Mouse (Mus musculus): ENCODE results near the gene Ube2f. TPM values are rescaled to one million over a fixed set of nuclear protein-coding genes. Genes with fewer than 3 reads are reported as not detected.

Gene Ube2f
- polyA plus RNA-seq, 1 experiment, result 31.8 TPM

DNA sequence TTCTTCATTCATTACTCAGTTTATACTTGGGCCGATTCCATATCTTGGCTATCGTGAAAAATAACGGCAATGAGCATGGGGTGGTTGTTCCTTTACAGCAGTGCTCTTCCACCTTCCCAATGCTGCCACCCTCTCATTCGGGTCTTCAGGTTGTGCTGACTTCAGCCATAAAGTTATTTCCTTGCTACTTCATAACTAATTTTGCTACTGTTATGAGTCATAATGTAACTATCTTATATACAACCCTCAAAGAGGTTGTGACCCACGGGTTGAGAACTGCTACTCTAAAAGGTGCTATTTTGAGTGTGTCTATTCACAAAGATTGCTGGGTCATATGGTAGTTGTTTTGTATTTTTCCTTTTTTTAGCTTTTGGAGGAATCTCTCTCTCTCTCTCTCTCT, 9.7 kb downstream of the Ube2f start:
- Histone ChIP-seq H3K36me3 (ENCODE audit: control insufficient read depth, insufficient read depth, low read length) (no peaks in the 10 kb centered on the region), H3K4me3 (ENCODE audit: extremely low read depth, insufficient read depth, insufficient read length) (no peak overlapping the region), H3K27me3 (ENCODE audit: control insufficient read depth, insufficient read depth, low read length) (no peaks in the 10 kb centered on the region), H3K27ac (ENCODE audit: insufficient read depth, low read length) (no peak overlapping the region), H3K4me1 (ENCODE audit: control insufficient read depth, insufficient read depth, insufficient read length) (no peaks in the 10 kb centered on the region)
- no peak for DNase-seq (ENCODE audit: low read depth in 1 of 2, low spot score in 2 of 2)
- 80% methylated on average over 5 of the region's 5 CpGs for WGBS
- TF ChIP-seq CTCF (IDR thresholded peaks at IDR 0.05; ENCODE audit: extremely low read depth, insufficient read depth, insufficient read length, insufficient replicate concordance) (no peak), POLR2A (IDR thresholded peaks at IDR 0.05; ENCODE audit: low read depth, low read length) (no peak)

DNA sequence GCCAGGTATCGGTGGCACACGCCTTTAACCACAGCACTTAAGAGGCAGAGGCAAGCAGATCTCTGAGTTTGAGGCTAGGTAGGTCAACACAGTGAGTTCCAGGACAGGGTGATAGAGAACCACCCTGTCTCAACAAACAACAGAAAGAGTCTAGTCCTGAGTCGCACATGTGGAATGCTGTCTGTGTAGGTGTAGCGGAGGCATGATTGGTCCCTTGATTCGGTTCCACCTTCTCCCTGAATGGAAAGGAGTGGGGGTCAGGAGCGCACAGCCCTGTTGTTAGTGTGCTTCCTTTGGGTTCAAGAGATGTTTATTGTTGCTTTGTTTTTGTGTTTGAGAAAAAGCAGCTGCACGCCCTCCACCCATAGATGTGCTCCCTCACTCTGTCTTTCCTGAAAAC, 12.4 kb downstream of the Ube2f start:
- 94% methylated on average over 7 of the region's 7 CpGs for WGBS
- Histone ChIP-seq H3K4me3 (ENCODE audit: extremely low read depth, insufficient read depth, insufficient read length) (no peak overlapping the region), H3K4me1 (ENCODE audit: control insufficient read depth, insufficient read depth, insufficient read length) (no peaks in the 10 kb centered on the region), H3K27me3 (ENCODE audit: control insufficient read depth, insufficient read depth, low read length) (no peaks in the 10 kb centered on the region), H3K36me3 (ENCODE audit: control insufficient read depth, insufficient read depth, low read length) (peaks cover 6% of the 10 kb centered on the region; the same call in 1 of the 2 replicates), H3K27ac (ENCODE audit: insufficient read depth, low read length) (no peak overlapping the region)
- no peak for DNase-seq (ENCODE audit: low read depth in 1 of 2, low spot score in 2 of 2)
- TF ChIP-seq CTCF (IDR thresholded peaks at IDR 0.05; ENCODE audit: extremely low read depth, insufficient read depth, insufficient read length, insufficient replicate concordance), result no peak
- TF ChIP-seq POLR2A (IDR thresholded peaks at IDR 0.05; ENCODE audit: low read depth, low read length), result no peak

DNA sequence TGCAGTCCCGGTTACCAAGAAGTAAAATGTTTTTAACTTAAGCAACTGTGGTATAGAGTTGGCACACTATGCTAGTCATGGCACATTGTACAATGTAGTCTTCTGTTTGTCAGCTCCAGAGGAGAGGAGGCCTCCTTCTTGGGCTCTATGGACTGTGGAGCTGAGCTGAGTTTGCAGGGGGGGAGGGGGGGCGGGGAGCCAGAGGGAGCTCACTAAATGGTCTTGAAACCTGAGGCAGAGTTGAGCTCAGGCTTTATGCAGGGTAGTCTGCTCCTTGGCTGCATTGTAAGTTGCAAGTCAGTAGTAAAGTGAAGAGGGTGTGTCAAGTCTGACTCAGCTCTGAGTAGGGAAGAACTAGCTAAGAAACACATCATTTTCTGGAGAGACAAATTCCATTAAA, 22.2 kb downstream of the Ube2f start:
- H3K27ac ChIP-seq (ENCODE audit: insufficient read depth, low read length), result no peak overlapping the region
- TF ChIP-seq CTCF (IDR thresholded peaks at IDR 0.05; ENCODE audit: extremely low read depth, insufficient read depth, insufficient read length, insufficient replicate concordance) (no peak), POLR2A (IDR thresholded peaks at IDR 0.05; ENCODE audit: low read depth, low read length) (no peak)
- H3K27me3 ChIP-seq (ENCODE audit: control insufficient read depth, insufficient read depth, low read length), result no peaks in the 10 kb centered on the region
- H3K36me3 ChIP-seq (ENCODE audit: control insufficient read depth, insufficient read depth, low read length), result peaks cover 8% of the 10 kb centered on the region; the same call in 1 of the 2 replicates
- H3K4me3 ChIP-seq (ENCODE audit: extremely low read depth, insufficient read depth, insufficient read length), result no peak overlapping the region
- WGBS, result 92% methylated on average over 2 of the region's 2 CpGs
- no peak for DNase-seq (ENCODE audit: low read depth in 1 of 2, low spot score in 2 of 2)
- no peaks in the 10 kb centered on the region for H3K4me1 ChIP-seq (ENCODE audit: control insufficient read depth, insufficient read depth, insufficient read length)

DNA sequence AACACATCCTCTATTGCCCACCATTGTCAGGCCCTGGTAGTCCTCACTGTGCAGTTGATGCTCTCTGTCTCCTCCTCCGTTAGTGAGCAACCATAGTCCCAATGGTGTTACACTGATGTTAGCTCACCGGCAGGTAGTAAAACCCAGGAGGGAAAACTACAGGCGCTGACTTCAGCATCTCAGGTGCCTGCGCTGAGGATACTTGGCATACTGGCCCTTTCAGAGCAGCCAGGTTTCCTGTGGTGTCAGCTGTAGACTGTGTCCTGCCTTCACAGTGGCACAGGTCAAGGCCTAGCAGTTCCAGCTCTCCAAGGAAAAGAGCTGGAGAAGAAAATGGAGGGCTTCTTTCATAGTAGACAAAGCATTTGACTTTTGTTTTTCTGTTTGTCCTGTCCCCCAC, 26.5 kb downstream of the Ube2f start:
- no peaks in the 10 kb centered on the region for H3K27me3 ChIP-seq (ENCODE audit: control insufficient read depth, insufficient read depth, low read length)
- H3K4me3 ChIP-seq (ENCODE audit: extremely low read depth, insufficient read depth, insufficient read length), result no peak overlapping the region
- 96% methylated on average over 4 of the region's 4 CpGs for WGBS
- DNase-seq (ENCODE audit: low read depth in 1 of 2, low spot score in 2 of 2), result no peak
- H3K4me1 ChIP-seq (ENCODE audit: control insufficient read depth, insufficient read depth, insufficient read length), result no peaks in the 10 kb centered on the region
- peaks cover 9% of the 10 kb centered on the region; the same call in 1 of the 2 replicates for H3K36me3 ChIP-seq (ENCODE audit: control insufficient read depth, insufficient read depth, low read length)
- TF ChIP-seq POLR2A (IDR thresholded peaks at IDR 0.05; ENCODE audit: low read depth, low read length) (no peak), CTCF (IDR thresholded peaks at IDR 0.05; ENCODE audit: extremely low read depth, insufficient read depth, insufficient read length, insufficient replicate concordance) (no peak)
- no peak overlapping the region for H3K27ac ChIP-seq (ENCODE audit: insufficient read depth, low read length)

DNA sequence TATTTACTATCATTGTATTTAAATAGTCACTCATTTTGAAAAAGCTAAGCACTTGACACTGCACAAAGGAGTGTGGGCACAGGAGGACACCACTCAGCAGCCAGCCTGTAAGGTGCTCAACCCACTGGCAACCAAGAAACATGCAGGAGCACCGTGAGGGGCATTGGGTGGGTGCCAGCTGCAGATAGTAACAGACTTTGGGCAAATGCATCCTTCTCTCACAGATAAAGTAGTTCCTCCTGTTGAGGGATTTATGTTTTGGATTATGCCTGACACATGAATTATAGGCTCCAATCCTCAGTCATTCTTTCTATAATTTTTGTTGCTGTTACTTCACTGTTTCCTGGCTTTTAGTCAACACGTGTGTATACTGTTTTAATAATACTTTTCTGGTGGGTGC, 27.4 kb downstream of the Ube2f start:
- H3K4me3 ChIP-seq (ENCODE audit: extremely low read depth, insufficient read depth, insufficient read length), result no peak overlapping the region
- H3K36me3 ChIP-seq (ENCODE audit: control insufficient read depth, insufficient read depth, low read length), result peaks cover 9% of the 10 kb centered on the region; the same call in 1 of the 2 replicates
- DNase-seq (ENCODE audit: low read depth in 1 of 2, low spot score in 2 of 2), result no peak
- no peaks in the 10 kb centered on the region for H3K27me3 ChIP-seq (ENCODE audit: control insufficient read depth, insufficient read depth, low read length)
- WGBS, result 82% methylated on average over 2 of the region's 2 CpGs
- no peaks in the 10 kb centered on the region; the same call in 1 of the 2 replicates for H3K4me1 ChIP-seq (ENCODE audit: control insufficient read depth, insufficient read depth, insufficient read length)
- H3K27ac ChIP-seq (ENCODE audit: insufficient read depth, low read length), result no peak overlapping the region
- TF ChIP-seq CTCF (IDR thresholded peaks at IDR 0.05; ENCODE audit: extremely low read depth, insufficient read depth, insufficient read length, insufficient replicate concordance) (no peak), POLR2A (IDR thresholded peaks at IDR 0.05; ENCODE audit: low read depth, low read length) (no peak)

DNA sequence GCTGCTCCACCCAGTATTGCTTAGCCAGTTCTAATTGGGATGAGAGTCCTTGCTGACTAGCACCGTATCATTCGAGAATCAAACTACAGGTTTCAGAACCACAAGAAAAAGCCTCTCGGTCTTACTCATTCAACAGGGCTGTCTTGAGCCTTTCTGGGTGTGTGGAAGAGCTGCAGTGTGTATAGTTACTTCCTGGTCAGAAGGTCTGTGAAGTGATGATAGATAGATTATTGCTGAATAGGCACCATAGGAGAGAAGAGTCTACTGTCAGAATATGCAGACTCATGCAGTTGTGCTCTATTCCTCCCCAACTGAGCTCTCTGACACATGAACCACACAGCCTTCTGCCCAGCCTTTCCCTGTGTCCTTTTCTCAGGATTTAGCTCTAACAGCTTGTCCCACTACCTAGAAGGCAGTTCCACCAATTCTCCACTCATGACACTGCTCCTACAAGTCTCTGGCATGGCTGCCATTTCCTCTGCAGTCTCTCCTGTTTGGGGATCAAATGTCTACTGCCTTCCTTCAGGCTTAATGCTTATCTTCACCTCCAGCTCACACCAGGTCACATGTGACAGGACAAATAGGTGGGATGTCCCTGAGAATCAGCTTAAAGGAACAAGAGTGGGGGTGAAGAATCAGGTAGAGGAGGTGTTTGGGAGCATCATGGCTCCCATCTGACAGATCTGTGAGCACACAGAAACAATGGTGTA, 28.5 kb downstream of the Ube2f start:
- Histone ChIP-seq H3K4me3 (ENCODE audit: extremely low read depth, insufficient read depth, insufficient read length) (no peak overlapping the region), H3K27ac (ENCODE audit: insufficient read depth, low read length) (no peak overlapping the region), H3K36me3 (ENCODE audit: control insufficient read depth, insufficient read depth, low read length) (peaks cover 9% of the 10 kb centered on the region; the same call in 1 of the 2 replicates), H3K4me1 (ENCODE audit: control insufficient read depth, insufficient read depth, insufficient read length) (peaks cover 6% of the 10 kb centered on the region), H3K27me3 (ENCODE audit: control insufficient read depth, insufficient read depth, low read length) (no peaks in the 10 kb centered on the region)
- WGBS, result 95% methylated on average over 3 of the region's 3 CpGs
- TF ChIP-seq CTCF (IDR thresholded peaks at IDR 0.05; ENCODE audit: extremely low read depth, insufficient read depth, insufficient read length, insufficient replicate concordance) (no peak), POLR2A (IDR thresholded peaks at IDR 0.05; ENCODE audit: low read depth, low read length) (no peak)
- no peak for DNase-seq (ENCODE audit: low read depth in 1 of 2, low spot score in 2 of 2)

DNA sequence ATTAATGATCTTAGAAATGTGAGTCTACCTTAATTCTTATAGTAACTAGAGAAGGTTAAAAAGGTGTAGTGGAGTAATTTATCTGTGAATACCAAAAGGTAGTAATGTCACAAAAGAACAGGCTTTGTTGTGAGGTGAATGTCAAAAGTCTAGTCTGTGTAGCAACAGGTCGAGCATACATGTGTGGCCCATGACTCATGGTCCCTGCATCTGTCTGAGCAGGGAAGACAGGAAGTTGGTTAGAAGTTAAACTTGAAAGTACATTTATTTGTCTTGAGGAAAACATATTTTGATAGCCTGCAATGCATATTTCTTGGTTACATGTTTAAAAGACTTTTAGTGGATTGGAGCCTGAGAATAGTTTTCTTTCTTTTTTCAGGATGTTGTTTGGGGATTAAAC, 29.0 kb downstream of the Ube2f start:
- no peak overlapping the region for H3K27ac ChIP-seq (ENCODE audit: insufficient read depth, low read length)
- H3K27me3 ChIP-seq (ENCODE audit: control insufficient read depth, insufficient read depth, low read length), result no peaks in the 10 kb centered on the region
- TF ChIP-seq POLR2A (IDR thresholded peaks at IDR 0.05; ENCODE audit: low read depth, low read length), result no peak
- TF ChIP-seq CTCF (IDR thresholded peaks at IDR 0.05; ENCODE audit: extremely low read depth, insufficient read depth, insufficient read length, insufficient replicate concordance), result no peak
- H3K36me3 ChIP-seq (ENCODE audit: control insufficient read depth, insufficient read depth, low read length), result peaks cover 10% of the 10 kb centered on the region; the same call in 1 of the 2 replicates
- H3K4me3 ChIP-seq (ENCODE audit: extremely low read depth, insufficient read depth, insufficient read length), result no peak overlapping the region
- H3K4me1 ChIP-seq (ENCODE audit: control insufficient read depth, insufficient read depth, insufficient read length), result peaks cover 6% of the 10 kb centered on the region
- 49% methylated on average over 1 of the region's 1 CpGs for WGBS
- no peak for DNase-seq (ENCODE audit: low read depth in 1 of 2, low spot score in 2 of 2)
